Mouse (Mus musculus): ENCODE measurements around the gene Unc13b. TPM values are rescaled to one million over a fixed set of nuclear protein-coding genes. Genes with fewer than 3 reads are reported as not detected.
"Not testable (repeated sequence)": the region's sequence is repeated elsewhere in the genome, so short reads cannot be mapped to it uniquely, and the experiment has no call there.

Gene Unc13b
- total RNA-seq, 2 experiments from 2014 or later, result 33.9 to 34.9 TPM

DNA sequence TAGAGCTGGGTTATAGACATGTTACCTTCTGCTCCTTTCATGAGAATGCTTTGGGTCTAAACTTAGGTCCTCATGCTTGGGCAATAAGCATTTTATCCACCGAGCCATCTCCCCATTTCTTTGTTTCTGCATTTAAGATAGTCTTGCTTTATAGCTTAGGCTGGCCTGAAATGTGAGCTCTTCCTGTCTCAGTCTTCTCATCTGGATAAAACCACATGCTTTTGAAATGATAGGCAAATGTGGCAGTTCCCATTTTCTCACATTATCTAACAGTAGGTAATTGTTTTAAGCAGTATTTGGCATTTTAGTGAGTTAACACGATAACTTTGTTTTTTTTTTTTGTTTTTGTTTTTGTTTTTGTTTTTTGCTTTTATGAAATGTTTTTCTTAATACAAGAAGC, 31.2 kb downstream of the Unc13b start:
- DNase-seq (ENCODE audit: low spot score in 2 of 2), result no peak

DNA sequence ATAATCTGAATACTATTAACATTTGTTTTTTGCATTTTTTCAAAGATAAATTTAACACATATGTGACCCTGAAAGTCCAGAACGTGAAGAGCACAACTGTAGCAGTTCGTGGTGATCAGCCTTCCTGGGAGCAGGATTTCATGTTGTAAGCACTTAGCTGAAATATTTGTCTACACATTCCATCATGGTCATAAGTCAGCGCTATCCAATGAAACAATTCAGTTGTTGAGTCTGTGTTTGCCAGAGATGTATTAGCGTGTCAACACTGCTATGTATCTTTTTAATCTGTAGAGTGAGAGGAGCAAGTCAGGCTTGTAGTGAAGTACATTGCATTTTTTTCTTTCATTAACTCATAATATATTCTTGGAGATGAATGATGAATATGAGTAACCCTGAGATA, 32.4 kb downstream of the Unc13b start:
- DNase-seq (ENCODE audit: low spot score in 2 of 2), result no peak

DNA sequence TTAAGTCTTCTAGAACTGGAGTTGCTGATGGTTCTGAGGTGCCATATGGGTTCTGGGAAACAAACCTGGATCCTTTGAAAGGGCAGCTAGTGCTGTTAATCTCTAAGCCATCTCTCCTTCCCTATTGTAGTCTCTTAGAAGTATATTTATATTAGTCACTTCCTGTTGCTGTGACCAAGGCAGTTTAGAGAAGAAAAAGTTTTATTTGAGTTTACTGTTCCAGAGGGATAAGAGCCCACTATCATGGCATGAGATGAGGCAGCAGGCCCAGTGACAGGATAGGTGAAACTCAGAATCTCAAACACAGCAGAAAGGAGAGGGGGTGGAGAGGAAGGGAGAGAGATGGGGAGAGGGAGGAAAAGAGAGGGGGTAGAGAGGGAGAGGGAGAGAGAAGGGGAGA, 54.7 kb downstream of the Unc13b start:
- no peak for DNase-seq (ENCODE audit: low spot score in 2 of 2)

DNA sequence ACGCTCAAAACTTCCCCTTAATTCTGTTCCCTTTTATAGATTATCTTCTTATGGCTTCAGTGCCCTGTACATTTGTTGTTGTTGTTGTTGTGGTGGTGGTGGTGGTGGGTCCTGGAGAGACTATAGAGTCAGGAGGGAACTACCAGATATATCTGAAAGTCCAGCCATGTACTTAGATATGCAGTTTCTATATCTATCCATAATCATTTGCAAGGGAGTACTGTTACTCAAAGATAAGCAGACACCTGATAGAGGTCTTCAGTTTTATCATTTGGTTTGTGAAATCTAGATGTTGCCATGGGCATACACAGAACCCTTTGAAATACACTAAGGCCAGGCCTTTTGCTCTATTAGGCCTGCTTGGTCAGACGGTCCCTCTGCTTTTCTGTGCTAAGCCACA, 55.8 kb downstream of the Unc13b start:
- no peak for DNase-seq (ENCODE audit: low spot score in 2 of 2)

GRCm38 (mm10) chr4:43114946-43115345, 56.2 kb downstream of the Unc13b start:
- peak; percentile 25 to 70 for DNase-seq (ENCODE audit: low spot score in 2 of 2)

DNA sequence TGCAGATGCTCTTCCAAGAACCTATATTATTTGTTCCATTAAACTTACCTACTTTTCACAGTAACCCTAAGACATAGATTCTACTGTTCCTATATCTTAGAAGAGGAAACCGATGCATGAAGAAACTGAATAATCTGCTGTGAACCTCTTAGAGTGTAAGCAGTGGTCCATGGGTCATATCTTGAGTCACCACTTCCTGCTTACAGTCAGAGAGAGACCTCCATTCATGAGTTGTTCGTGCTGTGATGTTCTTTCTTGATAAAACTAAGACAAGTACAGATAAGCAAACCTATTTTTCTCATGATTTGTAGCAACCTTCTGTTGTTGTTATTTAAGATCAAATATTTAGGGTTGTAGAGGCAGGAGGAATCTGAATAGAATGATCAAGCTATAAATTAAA, 57.5 kb downstream of the Unc13b start:
- DNase-seq (ENCODE audit: low spot score in 2 of 2), result no peak

- DNase-seq (ENCODE audit: low spot score in 2 of 2), result no peak
Measured at GRCm38 (mm10) chr4:43129750-43130149, 71.0 kb downstream of the Unc13b start.

GRCm38 (mm10) chr4:43142610-43143009, 83.9 kb downstream of the Unc13b start:
- no peak for DNase-seq (ENCODE audit: low spot score in 2 of 2)

DNA sequence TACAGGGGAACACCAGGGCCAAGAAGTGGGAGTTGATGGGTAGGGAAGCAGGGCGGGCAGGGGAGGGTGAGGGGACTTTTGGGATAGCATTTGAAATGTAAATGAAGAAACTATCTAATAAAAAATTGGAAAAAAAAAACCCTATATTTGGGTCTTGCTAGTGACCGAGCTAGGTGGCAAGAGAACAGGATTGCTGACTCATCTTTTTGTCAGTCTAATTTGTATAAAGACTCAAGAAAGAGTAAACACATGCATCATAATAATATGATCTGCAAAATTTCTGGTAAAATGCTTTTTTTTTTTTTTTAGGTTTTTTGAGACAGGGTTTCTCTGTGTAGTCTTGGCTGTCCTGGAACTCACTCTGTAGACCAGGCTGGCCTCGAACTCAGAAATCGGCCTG, 93.7 kb downstream of the Unc13b start:
- DNase-seq (ENCODE audit: low spot score in 2 of 2), result not testable (repeated sequence)

DNA sequence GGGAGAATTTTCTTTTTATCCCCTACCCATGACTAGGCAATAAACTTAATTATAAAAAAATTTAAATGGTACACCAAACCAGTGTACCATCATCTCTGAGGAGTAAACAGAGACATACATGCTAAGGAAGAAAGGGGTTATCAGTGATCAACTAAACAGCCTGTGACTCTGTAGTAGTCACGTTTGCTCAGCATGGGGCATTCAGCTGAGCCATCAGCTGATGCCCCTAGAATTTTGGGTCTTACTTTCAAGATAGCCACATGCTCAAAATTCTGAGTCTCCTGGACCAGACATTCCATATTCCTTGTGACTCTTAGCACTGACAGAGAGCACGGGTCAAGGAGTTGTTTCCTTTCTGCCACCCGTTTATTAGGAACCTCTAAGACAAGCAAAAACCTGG, 101.3 kb downstream of the Unc13b start:
- no peak for DNase-seq (ENCODE audit: low spot score in 2 of 2)

DNA sequence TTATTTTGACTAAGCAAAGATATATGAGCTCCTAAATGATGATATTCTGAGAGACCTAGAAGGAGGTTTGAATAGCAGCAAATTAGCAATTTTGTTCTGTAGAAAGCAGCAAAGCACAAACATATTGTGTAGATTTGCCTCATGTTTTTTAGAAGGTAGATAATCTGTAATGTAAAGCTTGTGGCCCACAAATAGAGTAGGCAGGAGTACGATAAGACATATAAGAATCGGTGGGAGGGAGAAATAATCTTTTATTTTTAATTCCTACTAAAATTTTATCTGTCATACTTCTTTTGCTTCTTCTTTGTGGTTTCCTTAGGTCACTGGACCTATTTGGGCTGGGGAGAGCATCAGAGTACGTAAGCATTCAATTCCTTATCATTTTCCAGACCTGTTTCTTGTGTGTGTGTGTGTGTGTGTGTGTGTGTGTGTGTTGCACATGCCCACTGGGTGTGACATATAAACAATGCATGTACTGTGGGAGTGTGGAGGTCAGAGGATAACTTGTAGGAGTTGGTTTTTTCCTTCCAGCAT, 102.4 kb downstream of the Unc13b start:
- DNase-seq (ENCODE audit: low spot score in 2 of 2), result no peak

- no peak for DNase-seq (ENCODE audit: low spot score in 2 of 2)
Measured at GRCm38 (mm10) chr4:43163205-43163604, 104.5 kb downstream of the Unc13b start.

GRCm38 (mm10) chr4:43165403-43166005, 106.8 kb downstream of the Unc13b start:
- no peak for DNase-seq (ENCODE audit: low spot score in 2 of 2)

DNA sequence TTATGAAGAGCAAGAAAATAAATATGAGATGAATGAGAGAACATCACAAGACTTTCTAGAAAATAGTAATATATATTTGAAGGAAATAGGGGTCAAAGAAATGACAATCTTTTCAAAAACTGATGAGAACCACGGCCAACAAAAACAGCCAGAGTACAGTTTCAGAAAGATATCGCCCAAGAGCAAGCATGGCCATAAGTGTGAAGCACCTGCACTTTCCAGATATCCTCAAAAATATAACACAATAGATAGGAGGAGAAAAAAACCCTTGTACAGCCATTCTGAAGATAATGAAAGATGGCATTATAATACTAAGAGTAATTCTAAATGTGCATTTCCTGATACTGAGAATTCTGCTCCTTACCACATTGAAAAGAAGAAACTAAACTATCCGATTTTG, 111.3 kb downstream of the Unc13b start:
- DNase-seq (ENCODE audit: low spot score in 2 of 2), result no peak

DNA sequence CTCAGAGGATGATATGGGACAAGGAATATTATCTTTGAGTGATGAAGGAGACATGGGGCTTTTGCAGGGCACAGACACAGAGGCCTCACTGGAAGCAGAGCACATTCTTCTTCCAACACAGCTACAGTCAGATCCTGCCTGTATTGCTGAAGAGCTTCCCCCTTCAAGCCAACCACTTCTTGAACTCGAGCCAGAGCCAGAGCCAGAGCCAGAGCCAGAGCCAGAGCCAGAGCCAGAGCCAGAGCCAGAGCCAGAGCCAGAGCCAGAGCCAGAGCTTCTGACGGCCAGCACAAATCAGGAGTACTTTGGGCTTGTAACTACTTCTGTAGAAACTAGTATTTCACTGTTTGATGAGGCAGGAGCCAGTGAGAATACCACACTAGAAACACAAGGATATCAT, 118.4 kb downstream of the Unc13b start:
- peak in 1 of 2 experiments; percentile 23 for DNase-seq (ENCODE audit: low spot score in 2 of 2)

GRCm38 (mm10) chr4:43182474-43183168, 123.9 kb downstream of the Unc13b start:
- peak in 1 of 2 experiments; percentile 34 for DNase-seq (ENCODE audit: low spot score in 2 of 2)

GRCm38 (mm10) chr4:43187439-43187838, 128.7 kb downstream of the Unc13b start:
- DNase-seq (ENCODE audit: low spot score in 2 of 2), result no peak

GRCm38 (mm10) chr4:43189381-43189780, 130.6 kb downstream of the Unc13b start:
- no peak for DNase-seq (ENCODE audit: low spot score in 2 of 2)

DNA sequence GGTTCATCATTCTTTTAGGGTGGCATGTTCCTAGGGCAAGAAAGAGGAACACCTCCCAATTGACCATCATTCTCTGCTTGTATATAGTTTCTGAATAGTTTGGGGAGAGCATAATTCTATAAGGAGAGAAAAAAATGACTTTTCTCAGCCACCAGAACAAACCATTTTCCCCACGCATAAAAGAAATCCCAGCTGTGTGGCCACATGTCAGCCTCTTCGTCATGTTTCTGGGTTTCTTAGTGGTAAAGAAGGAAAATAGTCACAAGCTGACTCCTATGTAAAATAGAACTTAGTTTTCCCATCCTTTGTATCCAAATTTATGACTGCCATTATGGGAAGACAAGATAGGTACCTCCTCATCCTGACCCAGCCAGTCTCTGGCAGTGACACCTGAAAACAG, 146.2 kb downstream of the Unc13b start:
- peak in 1 of 2 experiments; percentile 31 for DNase-seq (ENCODE audit: low spot score in 2 of 2)

DNA sequence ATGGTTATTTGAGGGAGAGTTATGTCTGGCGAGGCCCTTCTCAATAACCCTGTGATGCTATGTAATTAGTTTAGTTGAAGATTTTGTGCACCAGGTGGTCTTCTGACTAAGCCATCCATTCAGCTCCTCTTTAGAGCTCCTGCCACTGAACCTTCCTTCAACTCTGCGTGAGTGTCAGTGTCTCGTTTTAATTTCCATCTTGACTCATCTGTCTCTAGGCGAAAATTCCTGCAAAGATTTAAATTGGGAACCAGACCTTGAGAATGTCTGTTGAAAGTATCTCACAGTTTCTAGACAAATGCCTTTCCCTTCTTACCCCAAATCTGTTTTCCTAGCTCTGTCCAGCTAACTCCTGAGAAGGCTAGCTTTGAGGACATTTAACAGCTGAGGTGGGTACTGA, 146.8 kb downstream of the Unc13b start:
- no peak for DNase-seq (ENCODE audit: low spot score in 2 of 2)

DNA sequence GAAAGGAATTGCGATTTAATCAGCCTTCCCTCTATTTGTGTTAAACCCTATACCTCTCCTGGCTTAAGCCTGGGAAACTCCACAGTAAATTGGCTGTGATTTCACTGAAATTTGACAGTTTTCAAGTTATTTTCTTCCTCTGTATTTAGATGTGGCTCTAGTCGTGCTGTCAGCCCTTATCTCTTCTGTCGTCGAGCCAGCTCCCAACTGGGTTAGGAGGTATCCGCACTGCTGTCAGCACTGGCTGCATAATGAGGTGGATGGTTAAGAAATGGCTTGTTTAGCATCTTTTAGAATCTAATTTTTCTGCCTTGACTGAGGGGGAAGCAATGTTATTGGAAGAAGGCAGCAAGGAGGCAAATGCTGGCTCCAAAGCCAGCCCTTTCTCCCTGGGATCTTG, 148.2 kb downstream of the Unc13b start:
- DNase-seq (ENCODE audit: low spot score in 2 of 2), result peak in 1 of 2 experiments; percentile 34

DNA sequence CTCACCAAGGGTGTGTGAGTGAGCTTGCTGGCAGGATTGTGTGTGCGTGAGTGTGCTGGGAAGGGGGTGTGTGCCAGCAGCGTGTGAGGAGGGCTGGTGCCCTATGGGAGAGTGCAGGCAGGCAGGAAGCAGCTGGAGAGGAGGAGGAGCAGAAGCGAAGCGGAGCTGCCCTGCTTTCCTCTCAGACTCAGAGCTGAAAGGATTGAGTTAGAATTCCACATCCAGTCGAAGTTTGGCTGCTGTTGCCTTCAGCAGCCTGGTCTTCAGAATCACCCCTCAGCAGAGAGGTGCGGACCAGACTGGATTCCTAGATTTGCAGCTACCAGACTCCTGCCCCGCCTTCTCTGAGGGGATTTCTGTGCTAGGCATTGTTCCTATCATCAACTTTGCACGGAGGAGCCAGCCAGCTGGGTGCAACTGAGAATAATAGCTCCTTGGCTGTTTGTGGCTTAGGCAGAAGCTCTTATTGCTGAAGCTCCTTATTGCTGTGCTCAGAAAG, 150.4 kb downstream of the Unc13b start:
- DNase-seq (ENCODE audit: low spot score in 2 of 2), result peak; percentile 78 to 79

- DNase-seq (ENCODE audit: low spot score in 2 of 2), result peak in 1 of 2 experiments; percentile 31
Measured at GRCm38 (mm10) chr4:43209673-43210072, 150.9 kb downstream of the Unc13b start.
